Mouse (Mus musculus): ENCODE results near the gene Timp2.

- TF ChIP-seq FLI1 (IDR thresholded peaks at IDR 0.05; ENCODE audit: low read length) (no peak), GATA1 (IDR thresholded peaks at IDR 0.05; ENCODE audit: borderline replicate concordance, low read length) (no peak)
These were observed 24.8 kb downstream of the Timp2 start for GRCm38 (mm10) chr11:118330777-118331176.
